Mouse (Mus musculus) left cerebral cortex, postnatal 25 days (tissue): ENCODE data around the gene Glrx5. TPM values are rescaled to one million over a fixed set of nuclear protein-coding genes. Genes with fewer than 3 reads are reported as not detected.

ENCODE experiments used
- microRNA-seq, 2 experiments: library from miRNA; unstranded; fragments of <30 nt; microRNA quantifications; one replicate each; pipeline ENCODE4 v1.2.0; 2022
- total RNA-seq, 2 experiments: library from RNA; stranded (reverse); gene quantifications; 2 replicates each; pipeline ENCODE4 v1.2.3; 2021

Glrx5 gene
- total RNA-seq, 2 experiments from 2014 or later: 50.8 to 53.6 TPM

Small RNA genes lying within 50 kb of the gene (microRNA-seq; reads per million reads assigned to microRNA genes)
- gene Mir3069: 2.7 to 9.4 reads per million in 2 experiments

Other genes starting within 250 kb of the Glrx5 start
- 10 to 100 TPM; 41.3 to 43.0 TPM for gene Clmn, start 167.6 kb upstream of the Glrx5 start, total RNA-seq
- gene Syne3, start 22.9 kb upstream of the Glrx5 start, total RNA-seq: 1 to 10 TPM in 1 of 2 experiments, under 1 TPM in 1; 0.98 to 1.3 TPM
- gene Tcl1b2, start 113.3 kb downstream of the Glrx5 start, total RNA-seq: not detected
- not detected for gene Tcl1b1, start 127.0 kb downstream of the Glrx5 start, total RNA-seq
- gene Tcl1b5, start 143.7 kb downstream of the Glrx5 start, total RNA-seq: not detected
- gene Tcl1b3, start 158.4 kb downstream of the Glrx5 start, total RNA-seq: not detected
- gene Tcl1b4, start 169.3 kb downstream of the Glrx5 start, total RNA-seq: not detected
- not detected for gene Tcl1, start 190.1 kb downstream of the Glrx5 start, total RNA-seq